Mouse (Mus musculus): ENCODE data around the gene Pmp22.

GRCm38 (mm10) chr11:63117266-63117665 is 11.5 kb upstream of the Pmp22 start:
- no peak for TF ChIP-seq POLR2A (IDR thresholded peaks at IDR 0.05; ENCODE audit: extremely low read depth, insufficient read depth, low read length)
- TF ChIP-seq CTCF (IDR thresholded peaks at IDR 0.05; ENCODE audit: low read depth, low read length), result no peak
